Mouse (Mus musculus) heart, adult 8-10 months (tissue): ENCODE results near the gene Cdk5rap2. TPM values are rescaled to one million over a fixed set of nuclear protein-coding genes. Genes with fewer than 3 reads are reported as not detected.
A peak's percentile ranks its signal among the peaks of the same experiment; 100 is the strongest.

Source experiments
- DNase-seq: peaks from one replicate; pipeline ENCODE4 v3.0.0; 2022; ENCODE audit warnings: low spot score
- total RNA-seq, 4 experiments: library from RNA; stranded (reverse); gene quantifications; 2 replicates each; pipeline ENCODE4 v1.2.4; 2022

Cdk5rap2 gene
- total RNA-seq, 4 experiments from 2014 or later = 4.4 to 5.5 (median 5.0) TPM

DNA sequence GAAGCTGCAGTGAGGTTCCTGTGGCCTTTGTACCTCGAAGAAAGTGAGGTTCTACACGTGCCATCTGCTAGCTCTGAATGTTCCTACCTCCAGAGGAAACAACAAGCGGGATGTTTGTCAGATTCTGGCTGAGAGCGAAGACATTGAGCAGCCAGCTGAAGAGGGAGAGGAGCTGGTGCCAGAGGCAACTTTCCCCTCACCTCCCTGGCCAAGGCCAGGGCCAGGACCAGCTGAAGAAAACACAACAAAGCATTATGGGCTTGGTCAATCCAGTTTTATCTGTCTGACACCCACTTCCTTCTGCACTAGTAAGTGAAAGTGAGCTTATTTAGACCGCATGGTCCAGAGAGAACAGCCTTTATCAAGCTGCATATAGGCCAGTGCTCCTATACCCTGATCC, 147.4 kb downstream of the Cdk5rap2 start:
- no peak for DNase-seq

DNA sequence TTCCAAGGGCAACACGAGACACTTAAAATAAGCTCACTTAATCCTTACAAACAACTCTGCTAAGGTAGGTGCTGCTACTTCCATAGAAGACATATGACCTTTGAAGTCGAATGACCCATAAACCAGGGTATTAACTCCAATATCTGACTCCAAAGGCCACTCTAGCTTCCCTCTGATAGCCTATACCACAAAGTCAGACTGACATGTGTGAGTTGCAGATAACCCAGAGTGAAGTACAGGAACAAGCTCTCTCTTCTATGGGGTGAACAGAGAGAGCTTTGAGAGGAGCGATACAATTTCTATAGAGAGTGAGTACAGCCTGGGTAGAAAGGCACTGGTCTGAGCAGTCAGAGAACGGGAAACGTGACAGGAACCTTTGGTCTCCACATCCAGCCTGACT, 148.9 kb downstream of the Cdk5rap2 start:
- no peak for DNase-seq

DNA sequence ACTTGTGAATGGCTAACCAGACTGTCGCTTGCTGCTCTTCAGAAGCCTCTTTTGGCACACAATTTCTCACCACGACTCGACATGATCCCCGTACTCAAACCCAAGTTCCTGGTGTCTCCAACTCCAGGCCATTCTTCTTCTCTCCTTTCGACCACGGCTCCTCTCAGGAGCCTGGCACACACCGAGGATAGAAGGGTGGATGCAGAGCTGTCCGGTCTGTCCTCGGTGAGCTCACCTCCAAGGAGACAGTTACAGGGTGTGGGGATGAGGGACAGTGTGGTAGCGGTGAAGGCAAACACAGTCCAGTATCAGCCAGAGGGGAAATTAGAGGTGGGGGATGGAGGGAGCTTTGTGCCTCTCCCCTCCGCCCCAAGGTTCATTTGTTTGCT, 149.8 kb downstream of the Cdk5rap2 start:
- no peak for DNase-seq

DNA sequence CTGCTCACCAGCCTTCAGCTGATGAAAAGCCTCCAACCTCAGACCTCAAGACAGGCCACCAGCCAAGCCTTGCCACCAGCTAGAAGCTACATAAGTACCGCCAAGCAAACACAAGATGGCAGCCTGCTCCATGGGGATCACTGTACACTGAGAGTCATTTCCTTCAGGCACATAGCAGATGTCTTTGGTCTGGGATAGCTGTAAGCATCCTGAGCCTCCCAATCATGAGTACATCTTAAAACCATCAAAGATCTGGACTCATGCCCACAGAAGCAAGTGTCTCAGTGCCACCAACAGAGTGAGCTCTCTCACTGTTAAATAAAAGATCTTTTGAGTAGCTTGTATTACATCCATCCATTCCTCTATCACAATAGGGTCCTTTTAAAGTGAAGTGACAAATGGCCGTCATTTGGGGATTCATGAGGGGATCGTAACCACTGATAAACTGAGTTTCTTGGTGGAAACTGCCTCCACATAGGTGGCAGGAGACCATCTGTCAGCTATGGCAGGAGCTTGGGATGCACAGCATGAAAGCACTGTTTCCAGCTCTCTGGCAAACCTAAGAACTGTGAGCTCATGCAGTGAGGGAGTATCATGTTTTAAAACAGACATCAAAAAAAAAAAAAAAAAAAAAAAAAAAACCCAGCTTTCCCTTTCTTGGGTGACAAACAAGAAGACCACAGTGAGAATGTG, 150.4 kb downstream of the Cdk5rap2 start:
- no peak for DNase-seq

DNA sequence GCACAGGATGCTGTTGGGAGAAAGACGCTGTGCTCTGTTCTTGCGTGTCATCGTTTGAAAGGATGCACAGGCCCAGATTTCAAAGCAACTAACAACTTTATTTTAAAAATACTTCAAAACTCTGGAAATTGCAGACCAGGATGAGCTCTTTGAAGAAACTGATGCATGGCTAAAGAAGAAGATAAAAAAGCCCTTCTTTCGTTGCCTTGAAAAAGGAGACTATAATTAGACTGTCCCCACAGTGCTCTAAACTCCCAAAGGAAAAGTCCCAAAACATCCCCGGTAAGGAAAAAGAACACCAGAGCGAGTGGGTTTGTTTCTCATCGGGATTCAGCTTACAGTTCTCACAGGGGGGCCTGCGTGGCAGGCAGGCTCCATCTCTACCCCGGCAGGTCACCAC, 151.4 kb downstream of the Cdk5rap2 start:
- DNase-seq = no peak

DNA sequence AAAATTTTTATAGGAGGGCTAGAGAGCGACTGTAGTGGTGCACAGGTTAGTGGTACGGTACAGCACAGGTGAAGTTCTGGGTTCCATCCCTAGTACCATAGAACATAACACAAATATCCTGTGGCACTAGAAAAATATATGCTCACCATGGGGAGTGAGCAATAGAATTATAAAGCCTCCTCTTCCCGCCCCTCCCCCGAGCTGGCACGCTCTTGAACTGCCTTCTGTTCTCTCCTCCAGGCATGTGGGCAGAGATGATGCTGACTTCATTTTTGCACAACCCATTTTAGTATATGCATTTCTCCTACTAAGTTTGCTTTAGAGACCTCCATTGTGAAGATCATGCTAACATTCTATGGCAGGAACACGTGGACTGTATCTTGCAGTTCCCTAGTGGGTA, 152.0 kb downstream of the Cdk5rap2 start:
- no peak for DNase-seq

DNA sequence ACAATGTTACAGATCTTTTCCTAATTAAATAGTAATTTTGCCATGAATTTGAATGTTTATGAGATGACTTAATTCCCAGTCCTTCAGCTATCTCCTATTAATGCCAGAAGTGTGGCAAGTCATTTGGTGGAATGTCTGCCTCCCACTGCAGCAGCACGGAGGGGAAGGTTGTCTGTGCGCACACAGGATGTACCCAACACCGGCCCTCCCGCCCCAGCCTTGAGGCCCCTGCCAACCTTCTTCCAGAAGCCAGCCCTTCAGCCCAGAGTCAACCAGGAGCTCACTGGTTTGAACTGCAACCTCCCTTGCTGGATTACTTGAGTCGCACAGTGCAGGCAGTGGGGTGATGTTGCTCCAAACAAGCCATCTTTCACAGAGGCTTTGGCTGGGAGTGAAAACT, 158.5 kb downstream of the Cdk5rap2 start:
- no peak for DNase-seq

DNA sequence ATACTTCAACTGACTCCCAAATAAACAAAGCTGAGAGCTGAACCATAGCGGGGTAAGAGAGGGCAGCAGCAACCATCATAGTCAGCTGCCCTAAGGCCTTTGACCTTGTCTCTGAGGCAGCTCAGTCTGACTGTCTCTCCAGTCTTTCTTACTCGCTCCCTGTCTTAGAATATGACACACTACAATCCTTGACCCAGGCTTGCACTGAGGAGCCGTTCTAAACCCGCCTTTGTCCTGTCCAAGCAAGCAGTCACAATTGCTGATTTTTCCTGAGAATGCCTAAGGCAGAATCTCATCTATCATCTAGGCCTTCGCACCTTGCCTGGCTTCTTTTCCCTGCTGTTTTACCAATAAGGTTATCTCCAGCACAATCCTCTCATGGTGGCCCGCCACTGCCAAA, 164.5 kb downstream of the Cdk5rap2 start:
- no peak for DNase-seq

DNA sequence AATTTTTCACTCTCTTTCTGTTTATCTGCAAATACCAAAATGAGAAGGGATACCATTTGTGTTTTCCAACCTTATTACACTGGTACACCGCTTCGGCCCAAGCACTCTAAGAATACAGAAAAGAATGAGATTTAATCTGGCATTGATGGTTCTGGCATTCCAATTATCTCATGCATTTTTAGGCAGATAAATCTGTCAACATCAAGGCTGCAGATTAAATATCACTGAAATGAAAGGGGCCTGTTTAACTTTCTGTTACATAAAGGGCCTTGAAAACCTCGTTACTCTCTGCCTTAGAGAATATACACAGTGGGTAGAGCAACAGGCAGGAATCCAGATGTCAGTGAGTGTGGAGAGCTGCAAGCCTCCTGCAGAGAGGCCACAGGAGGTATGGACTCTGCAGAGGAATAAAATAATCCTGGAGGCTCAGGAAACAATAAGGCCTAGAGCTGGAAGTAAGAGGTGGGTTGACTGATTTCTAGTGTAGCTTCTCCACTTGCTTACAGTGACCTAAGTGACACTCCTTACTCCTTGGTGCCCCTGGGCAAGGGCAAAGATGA, 166.6 kb downstream of the Cdk5rap2 start:
- no peak for DNase-seq

DNA sequence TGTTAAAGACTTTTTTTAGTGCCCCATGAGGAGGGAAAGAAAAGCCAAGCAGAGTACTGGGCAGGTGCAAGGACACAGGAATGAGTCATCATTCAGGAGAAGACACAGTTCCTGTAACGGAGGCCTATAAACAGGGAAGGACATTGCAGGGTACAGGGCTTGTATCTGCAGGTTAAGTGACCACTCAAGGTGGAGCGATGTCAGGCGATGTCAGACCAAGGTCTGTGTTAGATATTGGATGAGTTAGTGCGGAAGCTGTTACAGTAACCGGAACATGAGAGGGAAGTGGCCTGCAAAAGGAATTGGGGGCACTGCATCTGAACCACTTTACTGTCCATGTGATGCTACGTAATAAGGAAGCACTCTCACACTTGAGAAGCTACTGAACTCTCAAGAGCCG, 170.5 kb downstream of the Cdk5rap2 start:
- DNase-seq = no peak

DNA sequence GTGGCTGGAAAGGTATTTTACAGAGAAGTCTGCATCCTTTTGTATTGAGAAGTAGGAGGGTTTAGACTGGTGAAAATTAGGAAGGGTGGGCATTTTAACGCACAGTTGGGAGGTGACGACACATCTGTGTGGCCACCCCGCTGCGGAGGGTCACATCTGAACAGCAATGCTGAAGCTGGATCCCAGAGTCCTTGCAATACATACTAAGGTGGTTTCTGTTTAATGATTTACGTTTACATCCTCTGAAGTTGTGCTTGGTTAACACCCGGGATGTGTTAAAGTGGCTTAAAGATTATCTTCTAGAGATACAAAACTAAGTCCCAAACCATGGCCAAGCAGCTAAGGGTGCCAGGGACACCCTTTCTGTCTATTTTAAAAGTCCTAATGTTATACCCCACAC, 171.4 kb downstream of the Cdk5rap2 start:
- DNase-seq = no peak

DNA sequence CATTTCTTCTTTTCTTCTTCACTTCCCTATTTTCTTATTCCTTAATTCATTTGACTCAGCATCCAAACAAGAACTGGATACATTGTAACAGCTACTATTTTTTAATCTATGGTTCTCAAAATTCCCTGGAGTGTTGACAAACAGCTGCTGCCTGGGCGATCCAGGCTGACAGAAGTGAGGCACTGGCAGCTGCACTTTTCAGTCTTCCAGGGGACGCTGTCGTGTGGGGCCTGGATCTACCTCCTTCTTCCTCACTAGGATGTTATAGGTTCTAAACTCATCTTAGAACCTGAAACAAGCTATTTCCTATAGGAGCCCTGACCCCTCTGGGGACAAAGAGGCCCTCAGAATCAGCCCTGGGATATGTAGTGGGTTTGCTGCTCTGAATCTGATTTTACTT, 177.9 kb downstream of the Cdk5rap2 start:
- no peak for DNase-seq

DNA sequence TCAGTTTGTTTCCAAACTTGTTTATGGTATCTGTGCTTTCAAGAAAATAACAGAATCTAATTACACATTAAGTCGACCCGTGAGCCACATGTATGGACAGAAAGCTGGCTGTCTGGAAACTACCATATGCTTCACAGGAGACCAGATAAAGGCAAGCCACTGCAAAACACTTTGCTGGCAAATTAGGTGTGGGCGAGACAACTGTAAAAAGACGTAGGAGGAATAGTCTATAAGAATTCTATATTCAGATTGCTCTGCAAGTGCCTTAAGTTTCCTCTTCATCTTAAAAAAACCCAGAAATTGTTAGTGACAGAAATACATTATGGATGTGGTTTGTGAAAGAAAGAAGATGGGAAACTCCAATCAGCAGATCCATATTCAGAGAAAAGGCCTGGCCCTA, 180.4 kb downstream of the Cdk5rap2 start:
- DNase-seq = no peak

DNA sequence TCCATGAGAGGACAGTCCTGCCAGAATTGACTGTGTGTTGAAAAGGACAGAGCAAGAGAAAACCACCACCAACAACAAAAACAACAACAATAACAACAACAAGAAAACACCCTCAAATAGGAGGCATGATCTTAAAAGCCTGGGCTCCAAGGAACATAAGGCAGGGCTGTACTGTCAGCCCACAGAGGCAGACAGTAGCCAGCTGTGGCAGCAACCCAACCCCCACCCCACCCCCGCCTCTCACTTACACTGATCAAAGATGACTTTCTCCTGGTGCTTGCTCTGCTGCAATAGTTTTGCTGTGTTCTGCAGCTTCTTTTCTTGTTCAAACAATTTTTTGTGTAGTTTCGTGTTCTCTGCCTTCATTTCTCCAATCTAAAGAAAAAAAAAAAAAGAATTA, 181.9 kb downstream of the Cdk5rap2 start:
- DNase-seq = no peak

DNA sequence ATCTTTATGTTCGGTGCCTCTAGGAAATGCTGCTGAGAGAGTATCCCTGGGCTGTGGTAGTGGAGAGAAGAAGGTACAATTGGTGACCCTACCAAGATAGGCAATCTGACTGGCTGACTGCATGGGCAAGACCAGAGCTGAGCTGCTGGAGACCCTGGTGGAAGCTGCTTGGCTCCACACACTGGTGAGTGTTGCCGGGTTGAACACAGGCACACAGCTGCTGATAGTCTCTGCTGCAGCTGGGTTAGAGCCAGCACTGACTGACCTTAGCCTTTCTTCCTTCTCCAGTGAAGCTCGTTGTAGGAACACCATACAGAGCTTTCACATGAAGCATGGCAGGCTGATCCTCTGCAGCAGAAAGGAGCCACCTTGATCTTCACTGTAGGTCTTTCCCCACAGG, 182.6 kb downstream of the Cdk5rap2 start:
- DNase-seq = no peak

DNA sequence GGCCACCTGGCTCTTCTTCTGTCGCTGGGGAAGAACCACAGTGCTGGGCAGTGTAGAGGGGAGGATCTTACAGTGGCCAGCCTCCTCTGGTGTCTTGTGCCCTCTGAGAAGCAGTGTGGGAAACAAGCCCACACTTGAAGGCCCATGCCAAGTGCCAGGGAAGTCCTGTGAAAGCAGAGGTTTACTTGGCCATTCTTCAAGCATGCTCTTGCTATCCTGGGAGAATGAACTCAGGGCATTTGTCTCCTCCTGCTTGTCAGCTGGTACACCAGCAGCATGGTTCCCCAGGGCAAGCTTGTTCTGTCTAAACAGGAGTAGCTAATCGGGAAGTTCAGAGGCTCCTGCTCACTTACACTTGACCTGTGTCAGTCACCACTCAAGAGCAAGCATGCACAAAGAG, 185.7 kb downstream of the Cdk5rap2 start:
- DNase-seq = no peak

DNA sequence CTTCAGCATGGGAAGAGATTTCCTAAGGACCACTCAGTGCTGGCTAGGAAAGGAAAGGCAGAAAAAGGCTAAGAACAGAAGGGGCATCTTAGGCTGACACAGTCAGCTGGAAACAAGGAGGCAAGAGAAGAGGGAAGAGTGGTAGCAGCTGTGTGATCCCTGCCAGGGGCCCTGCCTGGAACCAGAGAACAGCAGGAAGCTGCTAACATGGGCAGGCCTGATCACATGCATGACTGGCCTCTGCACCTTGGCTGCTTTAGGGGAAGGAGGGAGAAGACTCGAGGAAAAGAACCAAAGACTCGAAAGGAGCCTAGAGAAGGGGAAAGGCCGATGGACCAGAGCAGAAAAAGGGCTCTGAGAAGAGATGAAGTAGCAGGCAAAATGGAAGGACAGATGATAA, 188.4 kb downstream of the Cdk5rap2 start:
- DNase-seq = no peak

DNA sequence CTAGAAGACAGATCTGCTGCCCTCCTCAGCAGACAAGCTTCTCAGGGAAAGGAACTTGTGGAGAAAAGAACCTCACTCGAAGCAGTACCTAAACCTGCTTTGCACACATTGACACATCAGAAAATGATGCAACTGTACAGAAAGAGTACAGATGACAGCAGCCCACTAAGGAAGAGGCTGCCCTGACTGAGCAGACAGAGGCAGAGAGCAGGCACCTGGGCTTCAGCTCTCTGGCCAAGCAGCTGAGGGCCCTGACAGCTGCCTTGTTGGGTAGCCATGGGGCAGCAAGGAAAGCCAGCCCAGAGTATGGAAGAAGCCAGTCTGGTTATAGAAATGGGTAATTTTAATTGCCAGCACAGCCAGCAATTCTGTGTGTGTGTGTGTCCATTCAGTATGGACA, 188.9 kb downstream of the Cdk5rap2 start:
- DNase-seq = no peak

DNA sequence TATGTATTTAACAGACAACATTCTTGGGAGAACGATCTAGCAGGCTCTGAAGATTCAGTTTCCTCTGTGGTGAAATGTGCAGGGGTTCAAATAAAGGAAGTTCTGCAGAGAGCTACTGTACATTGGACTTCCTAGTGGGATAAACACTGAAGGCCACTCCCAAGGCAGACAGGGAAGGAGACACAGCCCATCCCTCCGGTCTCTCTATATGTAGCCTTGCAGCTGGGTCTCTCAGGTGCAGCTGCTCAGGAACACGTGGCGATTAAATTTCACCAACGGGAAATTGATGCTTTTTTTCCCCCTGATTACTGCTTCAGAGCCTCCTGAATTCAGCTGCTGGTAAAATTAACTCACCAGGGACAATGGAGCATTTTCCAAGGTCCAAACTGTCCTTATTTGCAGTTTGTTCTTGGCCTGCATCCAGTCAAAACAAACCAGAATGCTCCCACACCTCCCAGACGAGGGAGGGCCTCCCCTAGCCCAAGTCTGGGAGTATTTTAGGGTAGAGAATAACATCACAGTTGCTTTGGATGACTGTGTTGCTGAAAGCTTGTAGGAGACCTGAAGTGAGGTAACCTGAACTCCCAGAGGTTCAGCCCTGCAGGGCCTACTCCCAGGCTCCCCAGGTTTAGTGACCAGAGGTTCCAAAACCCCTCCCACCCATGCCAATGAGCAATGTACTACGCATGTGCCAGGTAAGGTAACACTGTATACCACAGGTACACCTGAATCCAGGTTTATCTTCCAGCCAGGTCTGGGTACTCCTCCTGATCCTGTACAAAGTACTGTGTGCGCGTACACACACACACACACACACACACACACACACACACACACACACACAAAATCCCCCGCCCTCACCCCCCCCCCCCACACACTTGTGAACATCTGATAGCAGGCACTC, 189.7 kb downstream of the Cdk5rap2 start:
- peak; percentile 86 for DNase-seq

DNA sequence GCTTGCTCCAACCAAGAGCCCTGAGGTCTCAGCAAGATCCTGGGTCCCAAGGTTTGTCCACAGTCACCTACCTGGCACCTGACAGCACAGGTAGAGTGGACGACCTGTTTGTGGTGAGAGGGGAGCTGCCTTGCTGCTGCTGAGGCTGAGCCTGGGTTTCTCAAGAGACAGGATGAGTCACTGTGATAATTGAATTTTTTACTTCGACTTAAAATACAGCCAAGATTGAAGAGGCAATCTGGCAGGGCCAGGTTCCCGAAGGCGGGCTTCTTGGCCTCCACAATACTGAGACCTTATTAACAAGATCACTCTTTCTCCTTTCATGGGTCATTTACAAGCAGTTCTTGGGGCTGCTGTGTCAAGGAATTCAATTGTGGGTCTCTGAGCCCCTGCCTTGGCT, 190.5 kb downstream of the Cdk5rap2 start:
- peak; percentile 24 for DNase-seq

DNA sequence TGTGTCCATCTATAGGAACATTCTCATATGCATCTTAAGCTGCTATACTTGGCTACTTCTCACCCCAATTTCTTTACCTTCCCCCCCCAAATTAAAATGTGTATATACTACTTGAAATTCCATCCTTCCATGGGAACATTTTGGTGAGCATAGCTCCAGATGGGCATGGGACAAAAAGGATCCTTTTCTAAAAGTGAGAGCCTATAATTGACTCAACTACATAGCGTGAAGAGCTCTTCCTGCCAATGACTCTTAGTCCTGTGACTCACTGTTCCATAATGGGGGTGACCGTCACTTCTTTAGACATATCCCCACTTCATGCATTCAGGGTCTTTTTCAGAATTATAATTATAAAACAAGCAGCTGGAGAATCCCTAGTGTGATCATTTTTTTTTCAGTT, 224.3 kb downstream of the Cdk5rap2 start:
- no peak for DNase-seq
